Mouse (Mus musculus): ENCODE measurements at regions not wholly inside any gene's neighbourhood (a gene's known extent, or its start where the extent isn't known, plus 50 kb on each side); places are given as distances from the start of the nearest gene placed in this dataset.

DNA sequence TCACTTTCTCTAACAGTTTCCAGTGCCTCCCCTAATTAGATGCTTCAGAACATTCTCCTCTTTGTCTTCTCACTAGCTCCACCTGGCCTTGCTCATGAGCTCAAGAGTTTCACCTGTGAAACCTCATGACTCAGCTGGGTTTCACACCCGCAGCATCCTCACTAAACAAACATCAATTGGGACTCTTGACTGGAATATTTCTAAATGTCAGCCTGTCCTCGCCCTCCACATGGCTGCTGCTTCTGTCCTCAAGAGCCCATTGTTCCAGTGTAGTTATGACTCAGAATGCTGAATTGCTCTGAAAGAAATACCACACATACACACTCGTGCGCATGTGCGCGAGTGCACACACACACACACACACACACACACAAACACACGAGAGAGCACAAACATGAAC, 407.2 kb downstream of the Prss52 start:
- Histone ChIP-seq H3K4me3 (replicated peaks; ENCODE audit: extremely low read depth, low read depth, low read length) (no peak overlapping the region), H3K4me1 (ENCODE audit: control insufficient read depth, insufficient read depth, low read length) (no peaks in the 10 kb centered on the region)
- WGBS, result 83% methylated on average over 7 of the region's 7 CpGs
- TF ChIP-seq POLR2A (IDR thresholded peaks at IDR 0.05; ENCODE audit: borderline replicate concordance, extremely low read depth, low read depth, low read length) (no peak), CTCF (IDR thresholded peaks at IDR 0.05; ENCODE audit: insufficient read depth, low read length) (no peak)
- no peak for DNase-seq

DNA sequence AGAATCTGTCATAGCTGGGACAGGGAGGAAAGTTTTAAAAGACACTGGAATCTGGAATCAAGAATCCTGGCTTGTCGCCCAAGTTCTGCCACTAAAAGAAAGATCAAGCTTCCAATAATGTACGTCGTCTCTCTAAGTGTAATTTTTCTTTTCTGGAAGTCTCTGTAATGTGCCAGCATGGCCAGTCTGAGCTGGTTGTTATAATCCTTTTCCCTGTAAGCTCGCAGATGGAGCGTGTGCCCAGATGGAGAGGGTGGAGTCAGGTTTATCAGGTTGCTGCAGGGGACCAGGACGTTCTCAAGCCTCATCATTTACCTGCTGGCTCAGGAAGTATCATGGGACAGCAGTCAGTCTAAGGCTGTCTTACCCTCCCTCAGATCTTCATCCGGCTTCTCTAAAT, 408.6 kb downstream of the Prss52 start:
- no peak for DNase-seq
- H3K4me1 ChIP-seq (ENCODE audit: control insufficient read depth, insufficient read depth, low read length), result no peaks in the 10 kb centered on the region
- 46% methylated on average over 7 of the region's 7 CpGs for WGBS
- TF ChIP-seq CTCF (IDR thresholded peaks at IDR 0.05; ENCODE audit: insufficient read depth, low read length) (no peak), POLR2A (IDR thresholded peaks at IDR 0.05; ENCODE audit: borderline replicate concordance, extremely low read depth, low read depth, low read length) (no peak)
- H3K4me3 ChIP-seq (replicated peaks; ENCODE audit: extremely low read depth, low read depth, low read length), result no peak overlapping the region

DNA sequence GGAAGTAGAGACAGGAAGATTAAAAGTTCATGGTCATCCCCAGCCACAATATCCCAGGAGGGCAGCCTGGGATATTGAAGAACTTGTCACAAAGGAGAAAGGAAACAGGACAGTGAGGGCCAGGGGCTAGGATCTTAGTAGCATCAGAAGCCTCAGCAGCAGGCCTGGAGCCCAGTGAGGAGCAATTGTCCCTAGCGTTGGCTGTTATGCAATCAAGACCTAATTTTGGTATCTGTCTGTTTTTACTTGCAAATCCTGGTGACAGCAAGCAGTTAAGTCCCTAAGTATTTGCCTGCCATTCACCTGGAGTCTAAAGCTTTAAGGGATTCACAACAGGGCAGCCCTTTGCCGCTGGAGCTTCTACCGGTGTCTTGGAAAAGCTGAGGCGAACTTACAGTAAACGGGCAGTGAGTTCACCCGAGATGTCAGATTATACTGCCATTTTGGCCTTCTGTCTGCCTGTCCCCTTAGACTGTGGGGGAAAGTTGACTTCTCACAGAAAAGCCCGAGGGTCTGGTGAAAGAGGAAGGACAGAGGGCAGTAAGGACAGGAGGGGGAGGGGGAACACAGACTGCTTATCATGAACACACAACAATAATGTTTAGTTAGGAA, 413.6 kb downstream of the Prss52 start:
- TF ChIP-seq CTCF (IDR thresholded peaks at IDR 0.05; ENCODE audit: insufficient read depth, low read length), result no peak
- no peak for TF ChIP-seq POLR2A (IDR thresholded peaks at IDR 0.05; ENCODE audit: borderline replicate concordance, extremely low read depth, low read depth, low read length)
- WGBS, result 58% methylated on average over 7 of the region's 7 CpGs
- H3K4me1 ChIP-seq (ENCODE audit: control insufficient read depth, insufficient read depth, low read length), result no peaks in the 10 kb centered on the region
- no peak overlapping the region for H3K4me3 ChIP-seq (replicated peaks; ENCODE audit: extremely low read depth, low read depth, low read length)
- no peak for DNase-seq

DNA sequence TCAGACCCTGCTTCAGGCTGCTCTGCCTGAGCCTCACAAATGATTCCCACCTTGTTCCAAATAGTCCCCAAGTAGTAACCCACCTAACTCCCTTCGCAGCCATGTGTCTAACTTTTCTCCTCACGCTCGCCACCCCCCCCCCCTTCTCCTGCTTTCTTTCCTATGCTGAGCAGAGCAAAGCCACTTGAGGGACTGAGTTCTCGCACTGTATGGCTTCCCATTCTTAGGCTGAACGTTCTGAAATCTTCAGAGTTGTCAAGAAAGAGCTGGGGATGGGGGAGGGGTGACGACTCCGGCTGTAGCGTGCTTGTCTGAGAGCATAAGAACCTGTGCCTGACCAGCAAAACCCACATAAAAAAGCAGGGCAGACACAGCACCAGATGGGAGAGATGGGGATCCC, 420.6 kb downstream of the Prss52 start:
- DNase-seq, result no peak
- WGBS, result 39% methylated on average over 8 of the region's 8 CpGs

DNA sequence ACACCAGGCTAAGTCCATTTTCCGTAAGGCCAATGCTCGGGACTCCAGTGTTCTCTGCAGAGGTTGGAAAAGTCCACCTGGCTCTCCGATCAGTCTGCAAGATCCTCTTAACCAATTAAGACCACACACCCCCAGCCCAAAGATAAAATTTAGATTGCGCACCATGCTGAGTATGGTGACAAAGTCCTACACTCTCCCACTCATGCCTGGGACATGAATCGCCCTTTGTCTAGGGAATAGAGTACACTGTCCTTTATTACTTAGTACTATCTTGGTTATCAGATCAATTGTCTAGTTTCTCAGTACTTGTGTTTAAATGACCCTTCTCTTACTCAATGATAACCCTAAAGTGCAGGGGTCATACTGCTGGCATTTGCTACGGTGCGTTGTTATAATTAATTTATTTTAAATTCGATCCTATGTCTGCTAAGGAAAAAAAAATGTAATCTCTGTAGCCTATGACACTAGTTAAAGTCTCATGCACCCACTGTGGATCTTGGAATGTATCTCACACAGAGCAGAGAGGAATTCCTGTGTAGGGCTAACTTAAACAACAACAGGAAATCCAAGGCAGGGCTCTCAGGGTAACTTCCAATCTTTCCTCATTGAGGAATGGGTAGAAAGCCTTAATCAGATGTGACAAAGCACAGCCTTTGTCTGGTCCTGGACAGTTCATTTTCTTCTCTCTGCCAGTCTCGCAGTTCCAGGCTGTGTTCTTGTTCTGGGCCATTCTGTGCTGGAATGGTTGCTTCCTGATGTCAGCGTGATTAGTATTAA, 421.4 kb downstream of the Prss52 start:
- 35% methylated on average over 10 of the region's 10 CpGs for WGBS
- TF ChIP-seq POLR2A (IDR thresholded peaks at IDR 0.05; ENCODE audit: borderline replicate concordance, extremely low read depth, low read depth, low read length) (no peak), CTCF (IDR thresholded peaks at IDR 0.05; ENCODE audit: insufficient read depth, low read length) (no peak)
- H3K4me3 ChIP-seq (replicated peaks; ENCODE audit: extremely low read depth, low read depth, low read length), result no peak overlapping the region
- H3K4me1 ChIP-seq (ENCODE audit: control insufficient read depth, insufficient read depth, low read length), result peaks cover 9% of the 10 kb centered on the region
- DNase-seq, result no peak

More for the DNA sequence above, 420.6 kb downstream of the Prss52 start:
- peaks cover 9% of the 10 kb centered on the region for H3K4me1 ChIP-seq (ENCODE audit: control insufficient read depth, insufficient read depth, low read length)
- no peak for TF ChIP-seq CTCF (IDR thresholded peaks at IDR 0.05; ENCODE audit: insufficient read depth, low read length)
- TF ChIP-seq POLR2A (IDR thresholded peaks at IDR 0.05; ENCODE audit: borderline replicate concordance, extremely low read depth, low read depth, low read length), result no peak
- no peak overlapping the region for H3K4me3 ChIP-seq (replicated peaks; ENCODE audit: extremely low read depth, low read depth, low read length)

DNA sequence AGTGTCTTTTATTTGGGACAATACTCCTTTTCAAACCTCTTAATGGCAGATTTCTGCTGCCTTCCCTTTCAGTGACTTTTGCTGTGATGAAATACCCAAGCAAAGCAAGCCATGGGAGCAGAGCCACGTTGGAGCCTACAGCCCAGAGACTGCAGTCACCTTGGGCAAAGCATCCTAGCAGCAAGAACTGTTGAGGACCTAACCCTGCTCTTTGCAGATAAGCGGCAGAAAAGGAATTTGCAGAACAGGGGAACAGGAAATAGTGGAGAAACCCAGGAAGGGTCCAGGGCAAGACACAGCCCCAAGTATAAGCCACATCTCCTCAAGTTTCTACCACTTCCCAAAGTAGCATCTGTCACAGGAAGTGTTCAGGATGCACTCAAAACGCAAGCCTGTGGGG, 426.5 kb downstream of the Prss52 start:
- no peak for DNase-seq
- Histone ChIP-seq H3K4me3 (replicated peaks; ENCODE audit: extremely low read depth, low read depth, low read length) (no peak overlapping the region), H3K4me1 (ENCODE audit: control insufficient read depth, insufficient read depth, low read length) (peaks cover 5% of the 10 kb centered on the region)
- TF ChIP-seq CTCF (IDR thresholded peaks at IDR 0.05; ENCODE audit: insufficient read depth, low read length) (no peak), POLR2A (IDR thresholded peaks at IDR 0.05; ENCODE audit: borderline replicate concordance, extremely low read depth, low read depth, low read length) (no peak)
- WGBS, result 45% methylated on average over 3 of the region's 3 CpGs

DNA sequence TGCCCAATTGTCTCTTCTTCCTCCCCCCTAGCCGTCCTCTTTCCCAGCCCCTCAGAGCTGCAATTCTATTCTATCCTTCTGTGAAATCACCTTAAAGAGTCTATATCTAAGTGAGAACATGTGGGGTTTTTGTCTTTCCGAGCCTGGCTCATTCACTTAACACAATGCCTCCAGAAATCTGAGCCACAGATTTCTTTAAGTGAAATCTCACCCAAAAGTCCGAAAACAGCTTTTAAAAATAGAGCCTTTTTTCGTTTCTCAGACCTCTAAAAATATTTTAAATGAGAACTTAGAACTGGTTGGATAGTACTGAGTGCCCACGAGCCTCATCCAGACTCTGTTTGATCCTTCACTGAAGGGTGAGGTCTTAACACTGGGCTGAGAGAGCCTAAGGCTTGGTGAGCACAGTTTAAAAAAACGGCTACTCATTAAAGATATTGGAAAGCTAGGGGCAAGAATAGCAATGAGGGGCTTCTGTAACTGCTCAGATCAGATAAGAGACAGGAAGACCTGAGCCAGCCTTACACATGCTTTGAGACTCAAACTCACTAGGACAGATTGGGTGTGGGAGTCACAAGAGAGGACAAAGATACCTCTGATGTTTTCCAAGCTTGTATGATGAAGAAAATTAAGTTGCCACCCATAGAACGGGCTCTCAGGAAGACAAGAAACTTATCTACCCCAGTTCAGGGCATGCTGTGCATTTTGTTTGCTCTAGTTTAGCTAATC, 427.3 kb downstream of the Prss52 start:
- Histone ChIP-seq H3K4me1 (ENCODE audit: control insufficient read depth, insufficient read depth, low read length) (peaks cover 3% of the 10 kb centered on the region; the same call in 1 of the 2 replicates), H3K4me3 (replicated peaks; ENCODE audit: extremely low read depth, low read depth, low read length) (no peak overlapping the region)
- WGBS, result 58% methylated on average over 7 of the region's 7 CpGs
- DNase-seq, result no peak
- no peak for TF ChIP-seq POLR2A (IDR thresholded peaks at IDR 0.05; ENCODE audit: borderline replicate concordance, extremely low read depth, low read depth, low read length)
- no peak for TF ChIP-seq CTCF (IDR thresholded peaks at IDR 0.05; ENCODE audit: insufficient read depth, low read length)

DNA sequence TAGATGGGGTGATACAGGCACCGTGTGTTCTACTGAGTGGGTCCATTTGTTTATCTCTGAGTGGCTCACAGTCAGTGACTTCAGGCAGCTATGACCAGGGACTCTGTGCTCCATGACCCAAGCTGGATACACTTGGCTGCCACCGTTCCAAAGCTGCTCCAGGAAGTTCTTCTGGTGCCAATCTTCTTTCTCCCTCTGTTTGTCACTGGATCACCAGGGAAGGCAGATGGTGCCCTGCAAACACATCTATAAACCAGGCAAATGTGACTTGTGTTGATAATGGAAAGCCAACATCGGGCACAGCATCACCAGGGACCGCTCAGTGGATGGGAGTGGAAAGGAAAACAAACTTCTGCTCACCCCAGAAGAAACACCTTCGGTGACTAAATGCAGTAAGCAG, 428.3 kb downstream of the Prss52 start:
- TF ChIP-seq CTCF (IDR thresholded peaks at IDR 0.05; ENCODE audit: insufficient read depth, low read length), result no peak
- no peak for TF ChIP-seq POLR2A (IDR thresholded peaks at IDR 0.05; ENCODE audit: borderline replicate concordance, extremely low read depth, low read depth, low read length)
- no peak overlapping the region for H3K4me3 ChIP-seq (replicated peaks; ENCODE audit: extremely low read depth, low read depth, low read length)
- DNase-seq, result no peak
- no peaks in the 10 kb centered on the region for H3K4me1 ChIP-seq (ENCODE audit: control insufficient read depth, insufficient read depth, low read length)
- WGBS, result 78% methylated on average over 5 of the region's 5 CpGs

DNA sequence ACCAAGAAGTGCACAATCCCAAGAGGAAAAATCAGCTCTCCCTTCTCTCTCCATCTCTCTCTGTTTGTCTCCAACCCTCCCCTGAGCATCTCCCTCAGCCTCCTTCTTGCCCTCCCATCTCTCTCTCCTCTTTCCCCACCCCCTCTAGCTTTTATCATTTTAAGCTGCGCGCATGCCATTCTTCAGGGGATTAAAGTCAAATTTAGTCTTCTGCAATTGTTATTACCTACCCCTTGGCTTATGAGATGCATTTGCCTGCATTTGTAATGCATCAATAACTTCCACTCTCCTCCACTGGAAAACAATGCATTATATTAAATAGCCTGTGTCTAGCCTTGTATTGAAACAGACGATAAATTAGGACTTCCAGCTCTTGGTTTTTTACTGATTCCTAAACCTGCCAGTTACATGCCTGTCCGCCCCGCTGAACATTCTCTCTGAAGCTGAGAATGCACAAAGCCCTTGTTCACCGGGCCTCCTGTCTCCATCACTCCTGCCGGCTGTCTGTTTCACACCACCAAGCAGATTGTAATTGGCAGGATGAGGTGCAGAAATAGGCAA, 429.6 kb downstream of the Prss52 start:
- no peak for DNase-seq
- H3K4me1 ChIP-seq (ENCODE audit: control insufficient read depth, insufficient read depth, low read length), result no peaks in the 10 kb centered on the region
- TF ChIP-seq CTCF (IDR thresholded peaks at IDR 0.05; ENCODE audit: insufficient read depth, low read length) (no peak), POLR2A (IDR thresholded peaks at IDR 0.05; ENCODE audit: borderline replicate concordance, extremely low read depth, low read depth, low read length) (no peak)
- WGBS, result 59% methylated on average over 7 of the region's 7 CpGs
- no peak overlapping the region for H3K4me3 ChIP-seq (replicated peaks; ENCODE audit: extremely low read depth, low read depth, low read length)

All from lung, adult 2 months (tissue).